Mouse (Mus musculus) cerebellum, adult 11 months (tissue): ENCODE data around the gene Gpr150.

Experiments used
- DNase-seq: peaks from one replicate; pipeline ENCODE4 v3.0.0; 2022

Gpr150 gene

DNA sequence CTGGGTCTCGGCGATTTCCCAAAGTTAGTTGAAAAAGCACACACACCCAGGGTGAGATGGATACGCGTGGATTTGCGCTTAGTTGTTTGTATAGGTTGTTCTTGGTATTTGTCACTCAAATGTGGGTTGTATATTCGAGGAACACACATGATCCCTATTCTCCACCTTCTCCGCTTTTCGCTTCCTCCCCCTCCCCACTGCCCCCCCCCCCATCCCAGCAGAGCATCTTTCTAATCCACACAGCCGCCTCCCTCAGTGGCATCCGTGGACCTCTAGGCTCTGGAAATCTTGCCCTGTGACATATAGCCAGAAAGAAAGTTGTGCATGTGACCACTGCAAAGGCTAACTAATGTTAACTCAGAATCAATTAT, at the start of gene Gpr150:
Gene Gpr150 (minus strand): TSS at position 101 of the 371 bp plus-strand sequence.
- no peak for DNase-seq

DNA sequence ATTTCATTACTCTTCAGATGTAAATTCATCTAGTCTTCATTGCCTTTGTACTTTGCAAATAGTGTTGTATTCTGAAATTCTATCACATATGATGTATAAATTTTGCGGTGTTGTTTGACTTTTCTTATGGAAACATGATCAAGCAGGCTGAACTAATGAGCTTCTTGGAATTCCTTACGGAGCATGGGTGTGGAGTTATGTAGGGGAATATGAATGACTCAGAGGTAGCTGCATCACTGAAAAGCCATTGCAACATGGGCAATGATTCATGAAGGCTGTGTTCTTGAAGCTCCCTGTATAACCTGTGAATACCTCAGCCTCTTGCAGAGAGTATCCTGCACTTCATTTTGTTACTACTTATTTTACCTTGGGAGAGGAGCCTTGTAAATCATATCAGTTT, 45.2 kb upstream of the Gpr150 start:
- no peak for DNase-seq

DNA sequence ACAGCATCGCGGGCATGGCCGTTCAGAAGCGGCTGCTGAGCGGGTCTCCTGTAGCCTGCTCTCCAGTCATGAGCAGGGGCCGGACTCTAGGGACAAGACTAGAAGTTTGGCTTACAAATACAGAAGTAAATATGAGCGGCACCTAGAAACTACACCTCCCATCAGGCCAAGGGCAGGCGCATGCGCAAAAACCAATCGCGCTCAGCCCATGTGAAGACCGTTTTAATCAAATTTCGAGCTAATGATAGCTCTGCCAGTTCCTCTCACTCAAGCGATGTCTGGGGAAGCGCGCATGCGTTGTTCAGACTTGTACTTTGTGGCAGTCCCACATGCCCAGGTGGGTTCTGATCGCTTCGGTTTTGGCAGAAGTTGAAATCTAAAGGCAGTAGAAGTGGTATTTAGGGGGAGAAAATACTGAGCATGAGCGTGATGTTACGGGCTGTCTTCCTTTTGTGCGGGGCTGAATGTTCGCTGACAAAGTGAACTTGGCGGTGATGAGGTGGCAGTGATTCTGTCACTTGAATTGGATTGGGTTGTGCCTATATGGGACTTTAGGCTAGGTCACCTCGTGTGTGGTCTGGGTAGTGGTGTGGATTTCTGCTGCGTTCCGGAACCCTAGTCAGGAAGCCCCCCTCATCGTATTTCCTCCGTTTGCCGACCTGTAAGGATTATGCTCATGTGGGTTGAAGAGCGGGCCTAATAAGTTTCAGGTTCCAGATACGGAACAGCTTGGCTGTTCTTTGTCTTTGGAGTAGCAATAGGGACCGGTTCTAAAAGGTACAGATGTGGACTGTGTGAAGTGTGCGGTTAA, 41.9 kb upstream of the Gpr150 start, which contains the start of the genes Arsk and Ttc37:
Gene Arsk (minus strand): TSS at position 168 of the 811 bp plus-strand sequence.
Gene Ttc37 (plus strand): TSS at position 242 of the 811 bp plus-strand sequence.
- peak; percentile 93 for DNase-seq

DNA sequence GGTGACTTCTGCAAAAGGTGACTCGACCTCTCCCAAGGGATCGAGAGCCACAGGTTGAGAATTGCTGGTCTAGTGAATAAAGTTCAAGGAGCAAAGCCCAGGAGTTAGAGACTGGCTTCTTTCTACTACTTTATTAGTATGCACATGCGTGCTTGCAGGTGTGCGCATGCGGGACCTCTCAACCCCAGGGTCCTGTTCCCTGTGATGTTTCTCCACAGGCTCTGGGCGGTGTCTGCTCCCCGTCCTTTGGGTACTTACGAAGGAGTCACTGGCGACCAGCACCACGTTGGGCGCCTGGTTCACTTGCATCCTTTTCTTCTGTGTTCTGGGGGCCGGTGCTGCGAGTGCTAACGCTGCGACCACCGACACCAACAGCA, 41.3 kb upstream of the Gpr150 start:
- DNase-seq: no peak

DNA sequence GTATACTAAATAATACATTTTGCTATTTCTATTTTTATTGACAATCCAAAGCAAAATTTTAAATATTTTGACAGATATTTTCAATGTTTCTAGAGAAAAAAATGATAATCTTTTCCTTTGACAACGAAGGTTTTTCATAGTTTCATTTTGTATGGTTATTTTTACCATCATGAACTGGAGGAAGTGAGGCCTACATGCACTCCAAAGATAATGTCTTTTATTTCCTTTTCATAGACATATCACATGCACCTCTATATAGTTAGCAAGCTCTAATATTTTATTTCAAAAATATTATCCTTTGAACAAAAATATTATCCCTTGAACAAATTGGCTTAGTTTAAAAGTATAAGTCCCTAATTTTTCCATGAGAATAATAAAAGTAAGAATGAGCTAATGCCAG, 17.5 kb upstream of the Gpr150 start:
- DNase-seq: no peak

DNA sequence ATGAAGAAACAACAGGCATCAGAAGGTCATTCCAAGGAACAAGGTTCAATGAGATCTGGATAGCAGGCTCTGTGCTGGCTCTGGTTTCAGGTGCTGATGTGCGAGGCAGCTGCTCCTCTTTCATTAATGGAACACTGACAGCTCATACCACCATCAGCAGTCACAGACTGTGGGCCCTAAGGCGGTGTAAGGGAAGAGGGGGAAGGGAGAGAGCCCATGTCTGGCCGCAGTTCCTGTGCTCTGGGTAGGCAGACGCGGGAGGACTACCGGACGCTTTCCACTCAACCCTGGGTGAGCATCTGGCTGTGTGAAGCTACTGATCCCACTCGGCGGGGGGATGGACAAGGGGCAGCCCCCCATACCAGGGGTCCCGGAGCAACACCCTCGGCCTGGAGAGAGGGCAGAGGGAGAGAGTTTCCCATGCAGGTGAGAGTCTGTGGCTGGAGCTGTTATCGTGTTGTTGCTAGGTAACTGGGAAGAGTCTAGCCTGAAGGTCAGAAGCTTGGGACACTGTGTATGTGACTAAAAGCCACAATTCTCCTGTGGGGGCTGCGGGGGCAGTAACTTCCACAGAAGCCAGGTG, 7.7 kb upstream of the Gpr150 start:
- DNase-seq: no peak

DNA sequence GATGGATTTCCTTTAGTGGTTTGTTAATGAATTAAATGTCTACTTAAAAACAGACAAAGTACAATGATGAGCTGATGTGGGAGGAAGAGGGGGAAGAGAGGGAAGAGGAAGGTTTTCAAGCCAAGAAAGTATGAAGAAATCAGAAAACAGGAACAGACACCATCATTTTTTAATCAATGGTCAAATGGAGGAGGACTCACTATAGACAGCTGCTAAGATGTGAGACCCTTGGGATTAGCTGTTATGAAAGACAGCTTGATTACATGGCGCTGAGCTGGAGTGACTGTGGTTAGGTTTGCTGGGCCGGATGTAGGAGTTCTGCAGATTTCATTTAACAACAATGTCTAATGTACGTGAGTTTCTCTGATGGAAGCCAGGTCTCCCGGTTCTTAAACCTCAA, 6.8 kb upstream of the Gpr150 start:
- no peak for DNase-seq

DNA sequence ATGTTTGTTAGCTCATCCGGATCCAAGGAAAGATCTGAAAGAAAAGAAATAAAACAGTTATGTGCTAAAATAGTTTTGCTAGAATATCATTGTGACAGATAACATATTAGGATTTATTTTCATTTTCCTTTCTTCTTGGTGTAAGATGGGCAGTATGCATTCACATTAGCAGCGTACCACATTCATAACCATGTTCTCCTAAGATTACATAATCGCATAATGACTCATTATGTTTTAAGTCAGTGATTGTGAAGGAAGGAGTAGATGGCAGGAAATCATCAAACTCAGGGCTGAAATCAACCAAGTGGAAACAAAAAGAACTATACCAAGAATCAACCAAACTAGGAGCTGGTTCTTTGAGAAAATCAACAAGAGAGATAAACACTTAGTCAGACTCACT, 5.8 kb upstream of the Gpr150 start:
- DNase-seq: no peak

DNA sequence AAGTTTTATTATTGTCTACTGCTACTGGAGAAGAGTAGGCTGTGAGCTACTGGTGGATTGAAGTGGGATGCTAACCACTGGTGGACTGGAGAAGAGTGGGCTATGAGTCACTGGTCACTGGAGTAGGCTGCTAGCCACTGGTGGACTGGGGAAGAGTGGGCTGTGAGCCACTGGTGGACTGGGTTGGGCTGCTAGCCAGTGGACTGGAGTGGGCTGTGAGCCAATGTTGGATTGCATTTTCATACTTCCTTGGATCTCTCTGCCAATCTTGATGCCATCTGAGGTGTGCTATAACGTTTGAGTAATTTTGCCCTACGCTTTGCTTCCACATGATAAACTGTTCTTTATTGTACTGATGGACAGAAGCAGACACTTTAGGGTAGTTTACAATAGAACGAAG, 5.3 kb upstream of the Gpr150 start:
- DNase-seq: no peak

DNA sequence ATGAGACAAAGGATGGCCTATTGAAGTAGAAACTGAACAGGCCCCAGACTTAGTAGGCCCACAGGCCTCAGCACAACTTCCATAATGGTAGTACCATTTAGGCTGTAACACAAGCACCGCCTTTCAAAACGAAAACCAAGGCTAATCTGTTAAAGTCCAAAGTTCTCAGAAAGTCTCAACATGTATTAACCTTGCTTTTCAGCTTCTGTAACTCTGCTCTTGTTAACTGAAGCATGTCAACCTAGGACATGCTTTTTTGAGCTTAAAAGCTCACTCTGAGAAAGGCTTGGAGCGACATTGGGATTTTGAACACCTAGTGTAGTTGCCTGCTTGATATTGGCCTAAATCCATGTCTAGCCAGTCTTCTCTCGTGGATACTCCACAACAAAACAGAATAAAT, 2.8 kb upstream of the Gpr150 start:
- no peak for DNase-seq

DNA sequence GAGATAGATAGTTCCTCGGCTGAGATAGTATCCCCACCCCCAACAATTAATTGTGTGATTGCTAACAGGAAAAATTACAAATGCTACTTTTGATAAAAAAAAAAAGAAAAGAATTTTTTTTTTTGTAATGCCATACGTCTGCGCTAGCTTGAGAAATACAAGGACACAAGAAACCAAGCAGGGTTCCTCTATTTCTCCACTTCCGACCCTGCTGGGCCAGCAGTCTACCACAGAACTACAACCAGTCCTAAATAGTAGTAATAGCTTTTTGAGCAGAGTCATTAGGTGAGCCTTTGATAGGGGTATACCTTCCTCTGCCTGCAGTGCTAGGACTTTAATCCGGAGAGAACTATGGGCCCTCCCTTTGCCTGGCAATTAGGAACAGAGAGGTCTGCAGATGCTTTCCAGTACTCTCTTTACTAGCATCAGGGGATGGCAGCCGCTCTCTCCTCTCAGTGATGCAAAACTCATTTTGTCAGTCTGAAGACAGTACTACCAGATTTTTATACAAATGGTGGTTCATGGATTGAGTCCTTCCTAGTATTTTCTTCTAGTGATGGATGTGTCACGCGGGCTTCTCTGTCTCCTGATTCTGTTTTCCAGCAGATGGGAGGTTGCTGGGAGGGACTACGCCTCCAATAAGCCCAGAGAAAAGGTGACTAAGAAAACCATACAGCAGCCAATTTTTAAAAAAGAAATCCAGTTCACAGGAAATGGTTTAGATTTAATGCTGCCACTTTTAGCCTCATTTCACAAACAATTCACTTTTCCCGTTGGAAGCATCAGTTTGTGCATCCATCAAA, 672 bp upstream of the Gpr150 start:
- no peak for DNase-seq

DNA sequence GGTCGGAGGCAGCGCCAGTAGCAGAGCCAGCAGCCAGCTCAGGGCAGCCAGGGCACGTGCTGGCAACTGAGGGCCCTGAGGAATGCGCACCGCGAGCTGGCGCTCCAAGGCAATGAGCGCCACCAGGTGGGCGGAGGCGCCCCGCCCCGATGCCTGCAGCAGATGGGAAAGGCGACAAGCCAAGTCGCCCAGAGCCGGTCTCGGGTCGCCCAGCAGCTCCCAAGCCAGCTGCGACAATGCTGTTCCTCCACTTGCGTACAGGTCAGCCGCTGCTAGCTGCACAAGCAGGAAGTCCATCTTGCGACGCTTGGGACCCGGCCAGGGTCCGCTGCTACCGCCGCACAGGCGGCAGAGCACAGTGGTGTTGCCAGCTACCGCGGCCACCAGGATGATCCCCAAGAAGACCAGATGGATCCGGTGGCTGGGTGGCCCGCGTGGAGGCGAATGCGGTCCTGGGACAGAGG, 503 bp downstream of the Gpr150 start:
- DNase-seq: peak; percentile 86

DNA sequence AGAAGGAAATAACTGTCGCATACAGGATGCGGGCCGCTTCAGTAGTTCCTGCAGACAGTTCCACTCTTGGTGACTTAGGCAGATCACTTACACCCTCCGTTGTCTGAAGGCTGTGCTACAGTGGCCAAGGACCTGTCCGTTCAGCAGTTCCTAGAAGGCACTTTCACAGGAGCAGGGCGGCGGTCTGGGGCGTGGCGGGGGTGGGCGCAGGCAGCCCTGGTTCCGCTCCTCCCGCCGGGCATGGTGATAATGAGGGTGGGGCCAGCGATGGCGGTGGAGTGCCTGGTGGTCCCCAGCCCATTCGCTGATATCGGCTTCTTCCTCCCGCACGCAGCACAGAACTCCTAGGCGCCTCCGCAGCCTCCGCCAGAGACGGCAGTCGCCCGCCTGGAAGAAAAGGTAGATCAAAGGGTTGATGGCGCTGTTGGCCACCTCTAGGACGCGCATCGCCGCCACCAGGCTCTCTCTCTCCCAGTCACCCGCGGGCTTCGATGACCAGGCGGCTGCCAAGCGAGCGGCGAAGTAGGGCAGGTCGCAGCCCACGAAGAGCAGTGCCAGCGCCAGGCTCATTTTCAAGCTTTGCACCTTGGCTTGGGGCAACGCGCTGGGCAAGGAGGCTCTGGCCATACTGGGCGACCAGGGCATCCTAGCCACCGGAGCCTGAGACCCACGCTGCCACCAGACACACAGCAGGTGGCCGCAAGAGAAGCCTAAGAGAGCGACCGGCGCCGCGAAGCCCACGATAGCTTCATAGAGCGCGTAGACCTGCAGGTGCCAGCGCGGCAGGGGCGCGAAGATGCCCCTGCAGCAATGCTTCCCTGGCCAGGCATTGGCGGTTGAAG, 1.2 kb downstream of the Gpr150 start:
- peak; percentile 68 for DNase-seq

DNA sequence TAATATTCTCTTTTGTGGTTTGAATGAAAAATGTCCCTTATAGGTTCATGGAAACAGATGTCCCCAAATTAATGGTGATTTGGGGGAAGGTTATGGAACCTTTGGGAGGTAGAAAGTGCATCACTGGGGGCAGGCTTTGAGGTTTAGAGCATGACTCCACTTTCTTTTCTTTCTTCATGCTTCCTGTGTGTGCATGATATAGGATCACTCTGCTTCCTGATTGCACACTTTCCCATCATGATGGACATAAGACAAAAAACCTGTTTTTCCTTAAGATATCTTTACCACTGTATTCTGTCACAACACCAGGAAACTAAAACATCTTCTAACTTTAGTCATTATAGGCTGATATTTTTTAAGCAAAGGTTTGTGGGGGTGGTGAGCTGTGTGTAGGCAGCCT, 11.8 kb downstream of the Gpr150 start:
- no peak for DNase-seq

DNA sequence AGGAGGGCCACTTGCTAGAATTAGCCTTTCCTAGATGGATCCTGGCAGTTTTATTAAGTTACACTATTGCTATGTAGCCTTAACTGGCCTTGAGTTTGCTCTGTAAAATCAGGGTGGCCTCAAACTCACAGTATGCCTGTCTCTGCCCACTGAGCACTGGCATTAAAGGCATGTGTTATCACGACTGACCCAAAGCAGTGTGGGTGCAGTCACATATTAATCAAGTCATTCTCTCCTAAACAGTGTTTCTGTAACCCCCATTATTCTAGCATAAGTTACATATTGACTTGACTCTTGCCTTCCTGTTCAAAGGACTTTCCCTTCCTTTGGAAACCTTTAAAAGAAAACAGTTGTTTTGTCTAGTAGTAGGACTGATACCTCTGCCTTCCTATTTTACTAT, 14.3 kb downstream of the Gpr150 start:
- no peak for DNase-seq

DNA sequence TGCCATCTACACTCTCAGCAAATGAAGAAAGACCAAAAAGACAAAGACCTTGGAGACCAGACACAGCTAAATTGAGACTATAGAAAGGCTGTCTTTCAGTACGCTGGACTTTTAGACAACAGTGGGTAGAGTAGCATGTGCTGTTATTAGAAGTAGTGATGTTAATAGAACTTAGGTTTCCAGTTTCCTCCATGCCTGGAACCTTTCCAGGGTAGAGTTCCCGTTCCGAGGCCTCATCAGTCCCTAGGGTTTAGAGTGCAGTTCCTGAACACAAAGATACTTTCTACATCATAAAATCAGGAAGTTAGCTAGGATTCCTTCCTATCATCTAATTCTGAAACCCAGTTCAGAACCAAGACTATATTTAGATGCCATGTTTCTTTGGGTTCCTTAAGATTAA, 32.2 kb downstream of the Gpr150 start:
- DNase-seq: no peak

DNA sequence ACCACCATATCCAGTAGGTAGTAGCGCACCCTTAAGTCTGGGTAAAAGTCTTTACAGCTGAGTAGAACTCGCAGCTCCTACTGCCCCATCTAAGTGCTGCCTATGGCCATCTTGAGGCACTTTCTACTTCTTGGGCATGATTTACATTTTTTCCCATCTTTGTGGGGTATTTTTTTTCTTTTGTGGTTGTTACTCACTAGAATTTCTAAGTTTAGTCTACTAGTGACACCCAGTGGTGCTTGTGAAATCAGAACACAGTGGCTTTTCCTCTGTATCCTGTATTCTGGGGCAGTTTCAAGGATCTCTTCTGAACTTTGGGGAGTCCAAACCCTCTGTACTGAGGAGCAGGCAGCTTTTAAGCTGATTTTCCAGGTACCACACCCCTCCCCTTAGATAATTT, 35.0 kb downstream of the Gpr150 start:
- no peak for DNase-seq

DNA sequence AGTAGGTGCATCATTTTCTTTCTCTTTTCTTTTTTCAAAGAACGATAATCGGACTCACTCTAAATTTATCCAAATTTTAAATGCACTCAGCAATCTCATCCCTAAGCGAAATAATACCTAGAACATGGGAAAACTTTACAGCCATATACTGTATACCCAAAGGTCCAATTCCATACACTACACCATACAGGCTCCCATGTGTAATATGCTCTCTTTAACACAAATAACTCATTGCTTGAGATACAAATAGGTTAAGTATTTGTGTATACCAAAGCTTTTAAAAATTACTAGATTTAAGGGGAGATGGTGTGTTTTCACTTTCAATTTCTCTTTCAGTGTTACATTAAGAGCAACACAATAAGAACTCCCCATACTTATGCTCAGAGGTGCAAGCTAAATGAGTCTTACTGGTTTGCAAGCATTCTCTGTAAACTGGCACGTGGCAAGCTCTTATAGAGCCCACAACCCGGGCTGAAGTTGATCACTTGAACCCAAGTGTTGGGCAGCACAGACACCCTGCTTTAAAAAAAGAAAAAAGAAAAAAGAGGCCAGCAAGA, 37.9 kb downstream of the Gpr150 start:
- no peak for DNase-seq

DNA sequence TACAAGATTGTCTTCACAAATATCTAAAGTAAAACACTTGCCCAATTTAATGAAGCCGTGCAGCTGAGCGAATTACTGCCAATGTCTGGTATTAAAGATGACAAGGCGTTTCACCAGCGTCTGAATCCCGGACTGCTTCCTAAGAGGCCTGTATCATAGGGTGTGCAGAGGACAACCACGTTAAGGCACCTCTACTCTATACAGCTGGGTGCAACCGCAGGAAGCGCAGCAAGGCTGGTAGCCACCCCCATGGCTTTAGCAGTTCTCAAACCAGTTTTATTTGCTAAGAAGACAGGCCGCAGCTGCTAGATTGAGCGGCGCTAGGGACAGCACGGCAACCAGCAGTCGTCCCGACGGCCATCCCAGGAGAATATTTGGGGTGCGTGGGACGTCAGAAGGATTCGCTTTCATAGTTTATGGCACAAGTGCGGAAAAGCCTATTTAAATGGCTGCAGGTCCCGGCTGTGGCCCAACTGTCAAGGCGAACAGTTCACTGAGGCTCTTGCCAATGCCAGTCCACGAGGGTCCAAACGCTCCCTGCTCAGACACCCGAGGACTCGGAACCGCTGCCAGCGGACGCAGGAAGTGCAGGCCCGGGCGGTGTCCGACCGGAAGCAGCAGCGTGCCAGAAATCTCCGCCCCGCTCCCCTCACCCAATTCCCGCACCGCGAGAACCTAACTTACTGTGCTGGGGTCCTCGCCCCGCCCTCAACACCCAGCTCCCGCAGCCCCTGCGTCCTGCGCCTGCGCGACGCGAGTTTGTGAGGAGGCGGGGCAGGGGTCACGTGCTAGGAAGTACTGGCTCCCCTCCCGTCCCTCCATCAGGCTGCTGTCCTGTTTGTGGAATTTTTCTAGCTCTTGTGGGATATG, 38.6 kb downstream of the Gpr150 start, which contains the start of gene Rfesd:
Gene Rfesd (minus strand): TSS at position 746 of the 870 bp plus-strand sequence.
- DNase-seq: peak; percentile 94

DNA sequence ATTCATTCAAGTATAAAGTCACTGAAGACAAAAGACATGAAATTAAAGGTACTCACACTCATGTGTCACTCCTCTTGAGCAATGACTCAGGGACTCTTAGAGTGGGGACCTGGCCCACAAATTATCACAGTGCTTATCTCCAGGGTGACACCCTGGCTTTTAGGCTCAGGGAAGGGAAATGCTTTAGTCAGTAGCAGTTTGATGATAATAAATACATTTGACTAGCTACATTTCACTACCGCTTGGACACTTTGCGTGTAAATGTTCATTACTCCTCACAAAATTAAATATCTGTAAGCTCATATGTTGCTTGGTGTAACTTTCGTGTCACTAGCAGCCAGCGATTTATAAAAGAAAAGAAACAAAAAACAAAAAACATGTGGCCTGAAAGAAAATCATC, 39.3 kb downstream of the Gpr150 start:
- no peak for DNase-seq

DNA sequence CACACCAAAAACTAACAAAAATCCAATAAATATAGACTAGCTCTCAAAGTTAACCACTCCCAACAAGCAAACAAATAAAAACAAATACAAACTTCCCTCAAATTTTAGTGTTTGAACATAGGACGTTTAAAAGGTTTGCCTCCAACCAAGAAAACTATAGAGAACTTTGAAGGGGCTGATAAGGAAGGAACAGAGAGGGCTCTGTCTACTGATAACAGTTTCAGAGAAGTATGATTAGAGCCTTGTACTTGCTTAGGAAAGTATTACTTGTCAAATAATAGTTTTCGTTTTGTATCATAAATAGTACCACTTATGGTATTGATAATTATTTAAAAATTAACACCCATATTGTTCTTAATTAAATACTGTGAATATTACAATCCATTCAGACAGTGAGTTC, 42.3 kb downstream of the Gpr150 start:
- no peak for DNase-seq
